Mouse (Mus musculus): ENCODE data around the gene Mapk8ip2. TPM values are rescaled to one million over a fixed set of nuclear protein-coding genes. Genes with fewer than 3 reads are reported as not detected.
A peak's percentile ranks its signal among the peaks of the same experiment; 100 is the strongest.
"Not testable (repeated sequence)": the region's sequence is repeated elsewhere in the genome, so short reads cannot be mapped to it uniquely, and the experiment has no call there.

Mapk8ip2 gene
- polyA plus RNA-seq, 1 experiment from 2014 or later, result 2.0 TPM

DNA sequence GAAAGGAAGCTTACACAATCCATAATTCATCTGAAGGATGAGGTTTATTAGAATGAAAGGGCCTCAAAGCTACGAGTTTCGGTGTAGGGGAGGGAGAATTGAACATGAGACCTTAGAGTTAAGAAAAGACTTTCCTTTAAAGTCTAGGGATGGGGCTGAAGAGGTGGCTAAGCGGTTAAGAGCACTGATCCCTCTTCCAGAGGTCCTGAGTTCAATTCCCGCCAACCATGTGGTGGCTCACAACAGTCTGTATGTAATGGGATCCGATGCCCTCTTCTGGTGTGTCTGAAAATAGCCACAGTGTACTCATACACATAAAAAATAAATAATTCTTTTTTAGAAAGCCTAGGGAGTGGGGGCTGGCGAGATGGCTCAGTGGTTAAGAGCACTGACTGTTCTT lies 23.4 kb upstream of the Mapk8ip2 start:
- Histone ChIP-seq H3K36me3 (ENCODE audit: control insufficient read depth, insufficient read depth) (peaks cover 22% of the 10 kb centered on the region), H3K27me3 (replicated peaks; ENCODE audit: control insufficient read depth, insufficient read depth, low read length) (no peaks in the 10 kb centered on the region), H3K4me3 (ENCODE audit: low read depth, low read length) (peak overlapping the region; percentile 82), H3K4me1 (replicated peaks; ENCODE audit: control insufficient read depth, insufficient read depth, low read length) (peaks cover 8% of the 10 kb centered on the region; the same call in 1 of the 2 replicates), H3K4me2 (replicated peaks; ENCODE audit: low read depth) (peak overlapping the region; percentile 94), H3K9me3 (ENCODE audit: control insufficient read depth) (no peaks in the 10 kb centered on the region), H3K27ac (ENCODE audit: low read depth, low read length) (peak overlapping the region; percentile 99), H3K9ac (ENCODE audit: low read depth, low read length) (peak overlapping the region; percentile 83; the same call in 1 of the 2 replicates)
- TF ChIP-seq CTCF (IDR thresholded peaks at IDR 0.05; ENCODE audit: low read depth), result peak; percentile 46
- ATAC-seq, result no peak
- 42% methylated on average over 6 of the region's 6 CpGs for WGBS

GRCm38 (mm10) chr15:89430771-89431170 lies 22.9 kb upstream of the Mapk8ip2 start:
- Histone ChIP-seq H3K36me3 (ENCODE audit: control insufficient read depth, insufficient read depth) (peaks cover 19% of the 10 kb centered on the region), H3K4me2 (replicated peaks; ENCODE audit: low read depth) (peak overlapping the region; percentile 94; the same call in 1 of the 2 replicates)
- not testable (repeated sequence) for ATAC-seq; H3K27me3 ChIP-seq (replicated peaks; ENCODE audit: control insufficient read depth, insufficient read depth, low read length); H3K4me1 ChIP-seq (replicated peaks; ENCODE audit: control insufficient read depth, insufficient read depth, low read length); H3K9me3 ChIP-seq (ENCODE audit: control insufficient read depth); H3K4me3 ChIP-seq (ENCODE audit: low read depth, low read length); H3K27ac ChIP-seq (ENCODE audit: low read depth, low read length); H3K9ac ChIP-seq (ENCODE audit: low read depth, low read length)
- 79% methylated on average over 9 of the region's 9 CpGs for WGBS

- no peaks in the 10 kb centered on the region for H3K27me3 ChIP-seq (replicated peaks; ENCODE audit: control insufficient read depth, insufficient read depth, low read length)
- H3K9ac ChIP-seq (ENCODE audit: low read depth, low read length), result no peak overlapping the region
- TF ChIP-seq CTCF (IDR thresholded peaks at IDR 0.05; ENCODE audit: low read depth), result no peak
- 44% methylated on average over 3 of the region's 3 CpGs for WGBS
- peaks cover 14% of the 10 kb centered on the region for H3K36me3 ChIP-seq (ENCODE audit: control insufficient read depth, insufficient read depth)
- H3K27ac ChIP-seq (ENCODE audit: low read depth, low read length), result no peak overlapping the region
- peaks cover 8% of the 10 kb centered on the region; the same call in 1 of the 2 replicates for H3K4me1 ChIP-seq (replicated peaks; ENCODE audit: control insufficient read depth, insufficient read depth, low read length)
- H3K4me3 ChIP-seq (ENCODE audit: low read depth, low read length), result no peak overlapping the region
- no peak overlapping the region for H3K4me2 ChIP-seq (replicated peaks; ENCODE audit: low read depth)
- ATAC-seq, result no peak
- no peaks in the 10 kb centered on the region for H3K9me3 ChIP-seq (ENCODE audit: control insufficient read depth)
Measured at GRCm38 (mm10) chr15:89431271-89431670, 22.4 kb upstream of the Mapk8ip2 start.

DNA sequence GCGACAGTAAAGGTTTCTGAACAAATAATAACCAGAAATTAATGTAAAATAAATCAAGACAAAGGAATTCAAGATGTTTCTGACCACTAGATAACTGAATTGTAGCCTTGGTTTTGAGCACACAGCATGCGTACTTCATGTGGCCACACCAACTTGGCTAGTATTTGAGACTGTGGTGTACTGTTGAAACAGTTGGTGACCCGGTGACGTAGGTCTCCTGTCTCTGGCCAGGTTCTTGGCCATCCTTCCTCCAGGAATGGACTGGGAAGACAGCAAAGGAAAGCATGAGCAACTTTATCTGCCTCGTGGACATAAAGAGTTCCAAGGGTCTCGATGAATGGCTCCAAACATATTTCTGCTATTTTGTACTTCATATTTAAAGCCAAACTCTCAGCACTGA lies 21.9 kb upstream of the Mapk8ip2 start:
- Histone ChIP-seq H3K9ac (ENCODE audit: low read depth, low read length) (no peak overlapping the region), H3K4me1 (replicated peaks; ENCODE audit: control insufficient read depth, insufficient read depth, low read length) (peaks cover 8% of the 10 kb centered on the region; the same call in 1 of the 2 replicates), H3K27ac (ENCODE audit: low read depth, low read length) (no peak overlapping the region), H3K4me3 (ENCODE audit: low read depth, low read length) (no peak overlapping the region), H3K27me3 (replicated peaks; ENCODE audit: control insufficient read depth, insufficient read depth, low read length) (no peaks in the 10 kb centered on the region), H3K9me3 (ENCODE audit: control insufficient read depth) (no peaks in the 10 kb centered on the region), H3K36me3 (ENCODE audit: control insufficient read depth, insufficient read depth) (peaks cover 9% of the 10 kb centered on the region), H3K4me2 (replicated peaks; ENCODE audit: low read depth) (no peak overlapping the region)
- TF ChIP-seq CTCF (IDR thresholded peaks at IDR 0.05; ENCODE audit: low read depth), result no peak
- no peak for ATAC-seq
- 94% methylated on average over 6 of the region's 6 CpGs for WGBS

DNA sequence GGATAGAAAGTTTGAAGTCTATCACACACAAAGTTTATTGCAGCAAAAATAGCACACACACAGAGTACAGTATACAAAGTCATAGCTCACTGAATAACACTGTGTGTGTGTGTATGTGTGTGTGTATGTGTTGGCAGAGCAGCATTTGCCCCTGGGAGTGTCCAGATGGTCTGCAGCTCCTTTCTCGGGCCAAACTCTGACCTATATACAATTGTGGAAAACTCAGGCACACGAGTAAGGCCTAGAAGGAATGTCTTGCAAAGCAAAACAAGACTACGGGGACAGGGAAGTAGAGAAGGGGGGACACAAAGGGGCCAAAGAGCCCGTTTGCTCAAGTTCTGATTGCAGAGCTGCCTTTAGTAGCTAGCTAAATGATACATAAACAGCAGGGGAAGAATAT lies 20.8 kb upstream of the Mapk8ip2 start:
- WGBS, result 70% methylated on average over 4 of the region's 4 CpGs
- TF ChIP-seq CTCF (IDR thresholded peaks at IDR 0.05; ENCODE audit: low read depth), result no peak
- no peak for ATAC-seq
- Histone ChIP-seq H3K27ac (ENCODE audit: low read depth, low read length) (no peak overlapping the region), H3K27me3 (replicated peaks; ENCODE audit: control insufficient read depth, insufficient read depth, low read length) (no peaks in the 10 kb centered on the region), H3K4me1 (replicated peaks; ENCODE audit: control insufficient read depth, insufficient read depth, low read length) (peaks cover 8% of the 10 kb centered on the region; the same call in 1 of the 2 replicates), H3K9ac (ENCODE audit: low read depth, low read length) (no peak overlapping the region), H3K4me2 (replicated peaks; ENCODE audit: low read depth) (no peak overlapping the region), H3K36me3 (ENCODE audit: control insufficient read depth, insufficient read depth) (no peaks in the 10 kb centered on the region), H3K4me3 (ENCODE audit: low read depth, low read length) (no peak overlapping the region), H3K9me3 (ENCODE audit: control insufficient read depth) (no peaks in the 10 kb centered on the region)

DNA sequence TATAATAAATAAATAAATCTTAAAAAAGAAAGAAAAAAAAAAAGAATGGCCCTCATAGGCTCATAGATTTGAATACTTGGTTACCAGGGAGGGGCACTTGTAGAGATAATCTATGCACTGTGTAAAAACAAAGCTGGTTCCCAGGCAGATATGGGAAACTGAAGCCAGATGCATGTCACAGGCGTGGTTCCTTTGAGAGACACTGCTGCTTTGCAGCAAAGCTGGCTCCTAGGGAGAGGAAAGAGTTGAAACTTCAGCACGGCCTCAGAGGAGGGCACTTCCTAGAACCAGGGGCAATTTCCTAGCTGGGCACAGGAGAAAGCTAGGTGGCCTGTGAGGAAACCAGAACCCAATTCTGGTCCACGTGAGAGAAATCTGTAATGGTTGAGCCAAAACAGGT lies 19.6 kb upstream of the Mapk8ip2 start:
- H3K9me3 ChIP-seq (ENCODE audit: control insufficient read depth), result no peaks in the 10 kb centered on the region
- no peak overlapping the region for H3K4me2 ChIP-seq (replicated peaks; ENCODE audit: low read depth)
- no peaks in the 10 kb centered on the region for H3K36me3 ChIP-seq (ENCODE audit: control insufficient read depth, insufficient read depth)
- no peak overlapping the region for H3K9ac ChIP-seq (ENCODE audit: low read depth, low read length)
- H3K4me3 ChIP-seq (ENCODE audit: low read depth, low read length), result no peak overlapping the region
- no peak for ATAC-seq
- 66% methylated on average over 3 of the region's 3 CpGs for WGBS
- no peaks in the 10 kb centered on the region; the same call in 1 of the 2 replicates for H3K4me1 ChIP-seq (replicated peaks; ENCODE audit: control insufficient read depth, insufficient read depth, low read length)
- H3K27ac ChIP-seq (ENCODE audit: low read depth, low read length), result no peak overlapping the region
- no peak for TF ChIP-seq CTCF (IDR thresholded peaks at IDR 0.05; ENCODE audit: low read depth)
- H3K27me3 ChIP-seq (replicated peaks; ENCODE audit: control insufficient read depth, insufficient read depth, low read length), result no peaks in the 10 kb centered on the region

GRCm38 (mm10) chr15:89435878-89436277 lies 17.8 kb upstream of the Mapk8ip2 start:
- no peak overlapping the region for H3K4me3 ChIP-seq (ENCODE audit: low read depth, low read length)
- H3K9ac ChIP-seq (ENCODE audit: low read depth, low read length), result no peak overlapping the region
- no peak overlapping the region for H3K27ac ChIP-seq (ENCODE audit: low read depth, low read length)
- no peak for TF ChIP-seq CTCF (IDR thresholded peaks at IDR 0.05; ENCODE audit: low read depth)
- no peaks in the 10 kb centered on the region for H3K36me3 ChIP-seq (ENCODE audit: control insufficient read depth, insufficient read depth)
- no peaks in the 10 kb centered on the region for H3K27me3 ChIP-seq (replicated peaks; ENCODE audit: control insufficient read depth, insufficient read depth, low read length)
- no peaks in the 10 kb centered on the region; the same call in 1 of the 2 replicates for H3K4me1 ChIP-seq (replicated peaks; ENCODE audit: control insufficient read depth, insufficient read depth, low read length)
- H3K4me2 ChIP-seq (replicated peaks; ENCODE audit: low read depth), result no peak overlapping the region
- H3K9me3 ChIP-seq (ENCODE audit: control insufficient read depth), result no peaks in the 10 kb centered on the region
- 86% methylated on average over 5 of the region's 5 CpGs for WGBS
- ATAC-seq, result no peak
